Mouse (Mus musculus) heart, adult 2 months (tissue): ENCODE measurements around the gene Ccnd3. TPM values are rescaled to one million over a fixed set of nuclear protein-coding genes. Genes with fewer than 3 reads are reported as not detected.
A peak's percentile ranks its signal among the peaks of the same experiment; 100 is the strongest.

ENCODE experiments used
- DNase-seq, 2 experiments: peaks; one replicate each; pipeline ENCODE4 v3.0.0; 2021
- H3K27ac ChIP-seq: fragments of 200-600 bp; 2 replicates; pipeline ENCODE4 v1.8.1; 2022
- H3K27me3 ChIP-seq: fragments of 200-500 bp; 2 replicates; pipeline ENCODE4 v1.6.1; 2012; ENCODE audit warnings: mild to moderate bottlenecking, low read length, inconsistent platforms, mixed read lengths; ENCODE audit not compliant: control insufficient read depth, insufficient read depth
- H3K36me3 ChIP-seq: fragments of 200-500 bp; 2 replicates; pipeline ENCODE4 v1.6.1; 2012; ENCODE audit warnings: low read length, inconsistent platforms; ENCODE audit not compliant: control insufficient read depth, insufficient read depth
- H3K4me1 ChIP-seq: fragments of 200-500 bp; 2 replicates; pipeline ENCODE4 v1.6.1; 2011; ENCODE audit warnings: low read length; ENCODE audit not compliant: control insufficient read depth, insufficient read depth
- H3K4me3 ChIP-seq: fragments of 200-600 bp; 2 replicates; pipeline ENCODE4 v1.8.1; 2022
- H3K79me2 ChIP-seq: fragments of 200-500 bp; replicated peaks from 2 replicates; pipeline ENCODE4 v1.6.1; 2012; ENCODE audit warnings: mild to moderate bottlenecking, inconsistent platforms, low read length, moderate library complexity, mixed read lengths; ENCODE audit not compliant: control insufficient read depth, insufficient read depth
- H3K9ac ChIP-seq: fragments of 200-500 bp; 2 replicates; pipeline ENCODE4 v1.6.1; 2012; ENCODE audit warnings: low read depth, mild to moderate bottlenecking, control low read depth, inconsistent platforms, low read length, mixed read lengths
- CTCF ChIP-seq: fragments of 200-600 bp; IDR thresholded peaks from 2 replicates; pipeline ENCODE4 v1.8.1; 2022; ENCODE audit warnings: antibody characterized with exemption, mild to moderate bottlenecking, moderate library complexity
- EP300 ChIP-seq: fragments of 200-500 bp; IDR thresholded peaks from 2 replicates; pipeline ENCODE4 v1.6.1; 2011; ENCODE audit warnings: low read depth, low read length, control low read depth; ENCODE audit not compliant: insufficient read depth
- POLR2A ChIP-seq: fragments of 200-500 bp; IDR thresholded peaks from 2 replicates; pipeline ENCODE4 v1.6.1; 2011; ENCODE audit warnings: mild to moderate bottlenecking, low read depth, low read length, control low read depth; ENCODE audit not compliant: insufficient read depth
- WGBS: fragments of 180-500 bp; shearing (Covaris S2); methylation state at CpG from one replicate; pipeline ENCODE4 v1.1.7; 2018; 5-methylcytosine and 5-hydroxymethylcytosine counted together
- intact Hi-C: fragments of 180-260 bp; cut with DNase I; formaldehyde crosslinking; loops from one replicate; pipeline ENCODE4 v1.15.1; 2025
- polyA plus RNA-seq: library from polyadenylated mRNA; depleted of rRNA; stranded (reverse); fragments of >200 nt; gene quantifications from 2 replicates; pipeline ENCODE4 v1.2.3, GENCODE M21; 2012
- total RNA-seq, 2 experiments: library from RNA; stranded (reverse); gene quantifications; 2 replicates each; pipeline ENCODE4 v1.2.3; 2021

Gene Ccnd3
- total and polyA plus RNA-seq, 3 experiments = 75.1 to 83.7 (median 75.9) TPM

DNA sequence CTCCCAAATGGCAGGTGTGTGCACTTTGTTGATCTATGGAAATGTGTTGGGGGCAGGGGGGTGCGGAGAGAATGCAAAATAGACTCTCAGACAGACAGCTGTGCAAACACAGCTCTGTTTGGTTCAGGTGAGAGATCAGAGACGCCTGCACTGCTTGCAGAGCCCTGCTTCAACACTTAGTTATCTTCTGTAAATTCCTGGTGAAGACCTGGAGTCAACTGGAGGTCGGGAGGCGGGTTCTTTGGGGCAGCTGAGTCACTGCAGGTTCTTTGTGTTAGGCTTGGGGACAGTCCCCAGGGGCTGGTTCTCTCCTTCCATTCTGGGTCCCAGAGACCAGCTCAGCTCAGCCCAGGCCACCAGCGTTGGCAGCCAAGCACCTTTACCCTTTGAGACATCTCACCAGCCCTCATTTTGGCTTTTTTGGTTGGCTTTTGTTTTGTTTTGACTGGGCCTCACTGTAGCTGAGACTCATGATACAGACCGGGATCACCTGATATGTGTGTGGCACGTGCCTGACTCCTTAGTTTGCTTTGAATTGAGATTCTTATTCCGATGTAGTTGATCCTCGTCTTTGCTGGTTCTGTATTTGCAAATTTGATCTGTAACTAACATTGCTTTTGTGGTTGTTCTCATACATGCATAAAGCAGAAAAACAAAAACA, 42.0 kb upstream of the Ccnd3 start:
- no peaks in the 10 kb centered on the region for H3K79me2 ChIP-seq
- H3K4me1 ChIP-seq = peaks cover 2% of the 10 kb centered on the region
- intact Hi-C loops = no loop called here
- no peak overlapping the region for H3K4me3 ChIP-seq
- no peaks in the 10 kb centered on the region for H3K36me3 ChIP-seq
- no peak for DNase-seq
- H3K9ac ChIP-seq = no peak overlapping the region
- H3K27ac ChIP-seq = no peak overlapping the region
- TF ChIP-seq EP300 (no peak), POLR2A (no peak), CTCF (no peak)
- WGBS = 62% methylated on average over 9 of the region's 9 CpGs
- H3K27me3 ChIP-seq = no peaks in the 10 kb centered on the region

DNA sequence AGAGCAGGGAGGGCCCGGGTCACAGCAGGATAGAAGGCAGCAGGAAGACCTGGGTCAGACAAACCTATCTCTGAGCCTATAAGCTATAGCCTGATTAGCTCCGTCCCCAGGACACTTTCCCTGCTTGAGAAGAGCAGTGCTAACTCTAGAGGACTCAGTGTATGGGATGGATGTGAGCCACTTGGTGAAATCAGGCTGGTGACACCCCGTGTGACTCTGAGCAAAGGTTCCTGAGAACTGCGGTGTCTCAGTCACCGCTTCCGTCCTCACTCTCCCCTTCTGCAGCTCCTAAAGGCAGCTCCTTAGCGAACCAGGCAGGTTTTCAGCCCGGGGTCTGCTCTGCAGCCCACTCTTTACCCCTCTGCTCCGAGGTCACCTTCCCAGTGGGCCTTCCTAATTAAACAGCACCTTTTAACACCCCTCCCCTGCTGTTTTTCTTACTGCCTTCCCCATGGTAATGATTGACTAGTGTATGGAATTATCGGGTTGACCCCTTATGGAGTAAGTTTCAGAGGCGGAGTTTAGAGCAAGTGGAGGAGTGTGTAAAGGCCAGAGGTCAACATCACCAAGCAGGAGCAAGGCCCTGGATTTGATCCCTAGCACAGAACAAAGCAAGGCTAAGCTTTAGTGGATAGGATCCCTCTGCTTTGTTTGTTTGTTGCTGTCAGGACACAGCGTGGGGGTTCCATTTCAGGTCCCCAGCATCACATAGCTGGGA, 40.4 kb upstream of the Ccnd3 start:
- Histone ChIP-seq H3K27ac (no peak overlapping the region), H3K4me3 (no peak overlapping the region), H3K36me3 (no peaks in the 10 kb centered on the region), H3K79me2 (no peaks in the 10 kb centered on the region), H3K9ac (no peak overlapping the region), H3K4me1 (peaks cover 2% of the 10 kb centered on the region), H3K27me3 (peaks cover 2% of the 10 kb centered on the region; the same call in 1 of the 2 replicates)
- TF ChIP-seq CTCF (no peak), POLR2A (no peak), EP300 (no peak)
- no peak for DNase-seq
- intact Hi-C loops = no loop called here
- WGBS = 74% methylated on average over 12 of the region's 12 CpGs

DNA sequence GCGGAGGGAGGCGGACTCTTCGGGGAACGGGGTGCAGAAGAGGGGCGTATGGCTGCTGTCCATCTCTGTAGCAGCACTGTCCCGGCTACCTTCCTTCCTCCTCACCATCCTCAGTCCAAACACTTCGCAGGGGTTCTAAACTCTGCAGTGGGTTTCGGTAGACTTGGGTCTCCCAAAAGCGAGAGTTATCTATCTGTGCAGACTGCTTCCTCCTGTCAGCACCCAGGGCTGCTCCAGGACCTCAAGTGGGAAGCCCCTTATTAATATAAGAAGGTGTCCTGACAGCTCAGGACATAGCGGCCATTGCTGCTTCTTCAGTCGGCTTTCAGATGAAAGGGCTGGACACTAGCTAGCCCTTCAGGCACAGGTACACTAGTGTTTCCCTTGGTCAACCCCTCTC, 39.8 kb upstream of the Ccnd3 start:
- no peak overlapping the region for H3K9ac ChIP-seq
- no peak for DNase-seq
- no peaks in the 10 kb centered on the region for H3K36me3 ChIP-seq
- TF ChIP-seq POLR2A = no peak
- no peak for TF ChIP-seq EP300
- TF ChIP-seq CTCF = no peak
- no peak overlapping the region for H3K27ac ChIP-seq
- H3K79me2 ChIP-seq = no peaks in the 10 kb centered on the region
- H3K27me3 ChIP-seq = peaks cover 2% of the 10 kb centered on the region; the same call in 1 of the 2 replicates
- H3K4me3 ChIP-seq = no peak overlapping the region
- 82% methylated on average over 11 of the region's 11 CpGs for WGBS
- intact Hi-C loops = no loop called here
- no peaks in the 10 kb centered on the region; the same call in 1 of the 2 replicates for H3K4me1 ChIP-seq

GRCm38 (mm10) chr17:47466284-47466683, 38.6 kb upstream of the Ccnd3 start:
- peaks cover 2% of the 10 kb centered on the region; the same call in 1 of the 2 replicates for H3K27me3 ChIP-seq

DNA sequence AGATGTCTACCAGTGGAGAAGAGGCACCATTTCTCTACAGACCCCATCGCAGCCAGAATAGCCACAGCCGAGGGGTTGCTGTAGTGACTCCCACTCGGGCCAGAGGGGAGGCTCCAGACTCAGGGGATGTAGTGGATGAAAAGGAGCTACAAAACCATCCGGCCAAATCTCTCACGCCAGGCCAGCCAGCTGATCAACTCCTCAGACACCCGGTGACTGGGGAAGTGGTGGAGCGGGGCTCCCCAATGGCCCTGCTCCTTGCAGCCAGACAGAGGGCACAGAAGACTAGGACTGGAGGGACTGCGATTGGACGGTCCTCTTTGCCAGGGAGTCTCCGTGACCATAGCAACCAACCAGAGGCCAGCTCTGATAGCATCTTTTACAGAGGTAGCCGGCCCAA, 37.2 kb upstream of the Ccnd3 start:
- Histone ChIP-seq H3K79me2 (no peaks in the 10 kb centered on the region), H3K4me1 (no peaks in the 10 kb centered on the region), H3K9ac (no peak overlapping the region), H3K27ac (no peak overlapping the region), H3K27me3 (peaks cover 2% of the 10 kb centered on the region; the same call in 1 of the 2 replicates), H3K36me3 (no peaks in the 10 kb centered on the region), H3K4me3 (no peak overlapping the region)
- no peak for TF ChIP-seq POLR2A
- DNase-seq = no peak
- 84% methylated on average over 11 of the region's 11 CpGs for WGBS
- intact Hi-C loops = no loop called here

More at GRCm38 (mm10) chr17:47466284-47466683, 38.6 kb upstream of the Ccnd3 start:
- Histone ChIP-seq H3K4me1 (no peaks in the 10 kb centered on the region; the same call in 1 of the 2 replicates), H3K36me3 (no peaks in the 10 kb centered on the region), H3K79me2 (no peaks in the 10 kb centered on the region), H3K4me3 (no peak overlapping the region), H3K9ac (no peak overlapping the region), H3K27ac (no peak overlapping the region)
- intact Hi-C loops = no loop called here
- no peak for DNase-seq
- 60% methylated on average over 9 of the region's 9 CpGs for WGBS
- TF ChIP-seq POLR2A = no peak

DNA sequence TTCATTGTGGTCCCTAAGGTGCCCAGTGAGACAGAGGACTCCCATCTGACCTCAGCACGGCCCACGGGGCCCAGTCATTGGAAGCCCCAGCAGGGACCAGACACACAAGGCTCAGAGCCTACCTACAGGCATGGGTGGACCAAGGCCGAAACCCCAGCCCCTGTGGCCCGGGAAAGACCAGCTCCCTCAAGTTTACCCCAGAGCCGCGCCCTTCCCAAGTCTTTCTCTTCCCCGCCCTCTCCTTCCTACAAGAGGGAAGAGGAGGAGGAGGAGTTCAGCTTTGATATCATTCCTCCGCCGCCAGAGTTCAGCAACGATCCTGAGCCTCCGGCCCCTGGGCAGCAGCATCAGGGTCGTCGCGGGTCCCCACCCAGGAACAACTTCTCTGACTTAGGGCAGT, 36.8 kb upstream of the Ccnd3 start:
- no peaks in the 10 kb centered on the region for H3K79me2 ChIP-seq
- WGBS = 35% methylated on average over 11 of the region's 14 CpGs

More for the DNA sequence above, 36.8 kb upstream of the Ccnd3 start:
- no peak for DNase-seq
- intact Hi-C loops = no loop called here
- Histone ChIP-seq H3K4me3 (peak overlapping the region; percentile 20; the same call in 1 of the 2 replicates), H3K27me3 (peaks cover 2% of the 10 kb centered on the region; the same call in 1 of the 2 replicates), H3K36me3 (no peaks in the 10 kb centered on the region), H3K27ac (no peak overlapping the region), H3K4me1 (no peaks in the 10 kb centered on the region), H3K9ac (no peak overlapping the region; the same call in 1 of the 2 replicates)
- TF ChIP-seq EP300 (no peak), POLR2A (no peak), CTCF (no peak)
